Mouse (Mus musculus): ENCODE results near the gene Mical3. TPM values are rescaled to one million over a fixed set of nuclear protein-coding genes. Genes with fewer than 3 reads are reported as not detected.

Gene Mical3
- polyA plus RNA-seq, 1 experiment from 2014 or later = 28.6 TPM

DNA sequence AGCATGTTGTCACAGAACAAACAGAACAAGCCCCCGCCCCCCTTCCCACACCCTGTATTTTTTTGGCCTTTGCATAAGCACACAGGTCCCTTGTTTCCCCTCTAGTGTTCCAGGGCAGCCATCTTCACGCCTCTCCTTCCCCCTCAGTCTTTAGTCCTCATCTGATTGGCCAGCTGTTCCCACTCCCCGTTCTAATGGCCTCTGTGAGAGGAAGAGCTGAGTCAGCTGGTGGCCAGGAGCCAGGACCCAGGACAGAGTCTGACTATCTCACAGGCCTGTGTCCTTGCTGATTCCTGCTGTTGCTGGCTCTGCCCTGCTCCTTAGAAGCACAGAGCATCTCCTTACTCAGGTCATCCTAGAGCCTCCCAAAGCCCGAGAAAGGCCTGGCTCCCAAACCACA lies 13.3 kb upstream of the Mical3 start:
- no peak overlapping the region for H3K9ac ChIP-seq (replicated peaks)
- H3K36me3 ChIP-seq = no peaks in the 10 kb centered on the region
- H3K9me3 ChIP-seq = no peaks in the 10 kb centered on the region
- H3K4me1 ChIP-seq = peaks cover 4% of the 10 kb centered on the region
- H3K4me2 ChIP-seq (replicated peaks) = no peak overlapping the region
- 0 out of 2 replicates have a peak, but pooled peaks have one; percentile 13 for ATAC-seq (replicated peaks)
- no peaks in the 10 kb centered on the region for H3K27me3 ChIP-seq
- H3K27ac ChIP-seq (replicated peaks) = no peak overlapping the region
- 51% methylated on average over 4 of the region's 4 CpGs for WGBS
- H3K4me3 ChIP-seq = no peak overlapping the region

DNA sequence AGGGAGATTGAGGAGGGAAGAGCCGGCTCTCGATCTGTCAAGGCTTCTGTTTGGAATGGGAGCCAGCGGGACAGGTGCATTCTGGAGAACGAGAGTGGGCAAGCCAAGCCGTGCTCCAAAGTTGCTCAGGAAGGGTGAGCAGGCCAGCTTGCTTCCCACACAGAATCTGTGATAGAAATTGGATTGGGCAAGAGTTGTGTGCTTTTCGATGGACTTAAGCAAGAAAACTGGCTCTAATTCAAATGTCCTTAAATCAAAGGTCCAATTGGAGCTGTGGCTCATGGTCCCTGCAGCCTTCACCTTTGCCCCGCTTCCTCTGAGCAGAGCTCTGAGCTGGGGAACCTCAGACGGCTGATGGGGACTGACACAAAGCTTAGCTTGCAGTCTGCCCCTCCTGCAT lies 12.6 kb upstream of the Mical3 start:
- Histone ChIP-seq H3K4me1 (peaks cover 4% of the 10 kb centered on the region), H3K27me3 (no peaks in the 10 kb centered on the region), H3K9ac (replicated peaks) (no peak overlapping the region), H3K36me3 (no peaks in the 10 kb centered on the region), H3K27ac (replicated peaks) (no peak overlapping the region), H3K4me3 (no peak overlapping the region), H3K9me3 (no peaks in the 10 kb centered on the region), H3K4me2 (replicated peaks) (no peak overlapping the region)
- no peak for ATAC-seq (replicated peaks)
- WGBS = 85% methylated on average over 8 of the region's 8 CpGs

DNA sequence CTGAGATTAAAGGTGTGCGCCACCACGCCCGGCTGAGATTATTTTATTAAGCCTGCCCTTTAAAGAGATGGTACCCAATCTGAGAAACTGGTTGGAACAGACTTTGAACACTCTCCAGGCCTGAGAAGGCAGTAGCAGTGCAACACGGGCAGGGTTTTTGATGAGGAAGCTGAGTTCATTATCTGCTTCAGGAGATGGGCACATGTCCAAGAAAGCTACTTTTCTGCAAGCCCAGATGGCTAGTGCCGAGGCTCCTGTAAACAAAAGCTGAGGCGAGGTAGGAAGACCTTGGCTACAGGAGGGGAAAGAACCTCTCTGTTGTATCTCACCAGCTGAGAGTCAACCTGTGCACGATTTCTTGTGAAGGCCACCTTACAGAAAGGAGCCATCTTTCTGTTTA lies 11.5 kb upstream of the Mical3 start:
- 61% methylated on average over 7 of the region's 7 CpGs for WGBS
- no peak for ATAC-seq (replicated peaks)
- H3K4me3 ChIP-seq = no peak overlapping the region

DNA sequence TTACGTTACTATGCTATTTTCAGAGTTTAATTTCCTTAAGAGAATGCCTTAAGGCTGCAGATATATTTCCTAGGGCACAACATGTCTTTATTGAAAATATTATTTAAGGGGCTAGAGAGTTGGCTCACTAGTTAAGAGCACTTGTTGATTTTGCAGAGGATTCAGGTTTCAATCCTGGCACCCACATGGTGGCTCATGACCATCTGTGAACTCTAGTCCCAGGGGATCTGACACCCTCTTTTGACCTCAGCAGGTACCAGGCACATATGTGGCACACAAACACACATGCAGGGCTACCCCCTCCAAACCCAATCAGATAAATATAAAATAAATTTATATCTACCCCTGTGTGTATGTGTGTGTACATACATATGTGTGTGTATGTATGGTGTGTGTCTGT lies 8.5 kb upstream of the Mical3 start:
- WGBS = 91% methylated on average over 1 of the region's 1 CpGs
- Histone ChIP-seq H3K27me3 (no peaks in the 10 kb centered on the region), H3K4me2 (replicated peaks) (no peak overlapping the region), H3K36me3 (no peaks in the 10 kb centered on the region), H3K9me3 (no peaks in the 10 kb centered on the region), H3K9ac (replicated peaks) (no peak overlapping the region), H3K27ac (replicated peaks) (no peak overlapping the region), H3K4me1 (no peaks in the 10 kb centered on the region), H3K4me3 (no peak overlapping the region)
- ATAC-seq (replicated peaks) = no peak

More for the DNA sequence above, 11.5 kb upstream of the Mical3 start:
- Histone ChIP-seq H3K4me1 (peaks cover 4% of the 10 kb centered on the region), H3K27me3 (no peaks in the 10 kb centered on the region), H3K4me2 (replicated peaks) (no peak overlapping the region), H3K27ac (replicated peaks) (no peak overlapping the region), H3K9me3 (no peaks in the 10 kb centered on the region), H3K9ac (replicated peaks) (no peak overlapping the region), H3K36me3 (no peaks in the 10 kb centered on the region)

DNA sequence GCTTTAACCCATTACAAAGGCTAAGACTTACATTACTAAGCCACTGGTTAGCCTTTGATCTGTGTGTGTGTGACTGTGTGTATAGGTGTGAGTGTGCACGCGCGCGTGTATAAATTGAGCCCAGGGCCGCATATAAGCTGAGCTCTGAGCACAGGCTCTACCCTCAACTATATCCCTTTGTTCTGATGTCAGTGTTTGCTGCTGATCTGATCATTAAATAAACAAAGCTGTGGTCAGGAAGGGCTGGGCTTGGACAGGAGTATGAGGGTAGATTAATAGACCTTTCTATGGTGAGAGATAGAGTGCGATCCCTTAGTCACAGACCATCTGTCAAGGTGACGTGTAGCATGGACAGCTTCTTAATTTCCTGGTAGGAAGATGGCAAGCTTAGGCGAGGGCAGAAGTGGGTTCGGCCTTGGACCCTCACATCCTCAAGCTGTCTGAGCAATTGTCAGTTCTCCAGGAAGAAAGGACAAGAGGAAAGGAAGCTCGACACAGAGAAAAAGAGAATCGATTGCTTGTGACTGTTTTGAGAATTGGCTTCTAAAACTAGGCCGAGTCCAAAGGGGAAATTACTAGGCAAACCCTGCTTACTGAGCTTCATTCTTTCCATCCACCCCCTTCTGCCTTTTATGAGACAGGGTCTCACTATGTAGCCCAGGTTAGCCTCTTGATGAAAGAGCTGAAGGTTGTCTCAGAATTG lies 7.7 kb upstream of the Mical3 start:
- ATAC-seq (replicated peaks) = no peak
- H3K9ac ChIP-seq (replicated peaks) = no peak overlapping the region
- H3K4me1 ChIP-seq = no peaks in the 10 kb centered on the region
- H3K27ac ChIP-seq (replicated peaks) = no peak overlapping the region
- no peaks in the 10 kb centered on the region for H3K27me3 ChIP-seq
- no peaks in the 10 kb centered on the region for H3K9me3 ChIP-seq
- 88% methylated on average over 12 of the region's 12 CpGs for WGBS
- no peak overlapping the region for H3K4me2 ChIP-seq (replicated peaks)
- H3K4me3 ChIP-seq = no peak overlapping the region
- no peaks in the 10 kb centered on the region for H3K36me3 ChIP-seq

DNA sequence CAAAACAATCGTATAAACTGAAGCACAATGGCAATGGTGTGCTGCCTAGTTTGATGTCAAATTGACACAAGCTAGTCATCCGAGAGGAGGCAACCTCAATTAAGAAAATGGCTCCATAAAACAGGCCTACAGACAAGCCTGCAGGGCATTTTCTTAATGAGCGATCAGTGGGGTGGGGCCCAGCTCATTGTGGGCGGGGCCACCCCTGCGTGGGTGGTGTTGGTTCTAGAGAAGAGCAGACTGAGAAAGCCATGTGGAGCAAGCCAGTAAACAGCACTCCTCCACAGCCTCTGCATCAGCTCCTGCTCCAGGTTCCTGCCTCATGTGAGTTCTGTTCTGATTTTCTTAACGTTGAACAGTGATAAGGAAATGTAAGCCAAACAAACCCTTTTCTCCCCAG lies 6.4 kb upstream of the Mical3 start:
- Histone ChIP-seq H3K4me1 (no peaks in the 10 kb centered on the region), H3K9me3 (no peaks in the 10 kb centered on the region), H3K4me3 (no peak overlapping the region), H3K36me3 (no peaks in the 10 kb centered on the region), H3K4me2 (replicated peaks) (no peak overlapping the region), H3K27me3 (no peaks in the 10 kb centered on the region), H3K9ac (replicated peaks) (no peak overlapping the region), H3K27ac (replicated peaks) (no peak overlapping the region)
- WGBS = 61% methylated on average over 6 of the region's 6 CpGs
- ATAC-seq (replicated peaks) = no peak

DNA sequence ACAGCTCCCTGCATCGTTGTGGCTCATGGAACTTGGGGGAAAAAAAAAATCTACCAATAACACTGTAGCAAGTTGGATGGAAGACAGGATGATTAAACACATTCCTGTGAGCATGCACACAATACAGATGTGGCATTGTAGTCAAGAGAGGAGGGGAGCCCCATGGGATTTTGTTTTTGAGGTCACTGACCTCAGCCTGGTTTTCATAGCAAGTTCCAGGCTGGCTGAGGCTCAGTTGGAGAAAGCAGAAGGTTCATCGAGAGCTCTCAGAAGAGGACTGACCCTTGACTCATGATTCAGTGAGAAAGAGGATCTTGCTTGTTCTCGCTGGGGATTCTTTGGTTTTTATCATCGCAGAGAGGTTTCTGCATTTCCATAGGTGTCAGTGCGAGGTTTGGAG lies 4.1 kb upstream of the Mical3 start:
- Histone ChIP-seq H3K9ac (replicated peaks) (no peak overlapping the region), H3K4me2 (replicated peaks) (no peak overlapping the region), H3K36me3 (no peaks in the 10 kb centered on the region), H3K27ac (replicated peaks) (no peak overlapping the region), H3K27me3 (no peaks in the 10 kb centered on the region), H3K4me1 (peaks cover 9% of the 10 kb centered on the region), H3K9me3 (no peaks in the 10 kb centered on the region), H3K4me3 (no peak overlapping the region)
- ATAC-seq (replicated peaks) = no peak
- WGBS = 62% methylated on average over 5 of the region's 5 CpGs

DNA sequence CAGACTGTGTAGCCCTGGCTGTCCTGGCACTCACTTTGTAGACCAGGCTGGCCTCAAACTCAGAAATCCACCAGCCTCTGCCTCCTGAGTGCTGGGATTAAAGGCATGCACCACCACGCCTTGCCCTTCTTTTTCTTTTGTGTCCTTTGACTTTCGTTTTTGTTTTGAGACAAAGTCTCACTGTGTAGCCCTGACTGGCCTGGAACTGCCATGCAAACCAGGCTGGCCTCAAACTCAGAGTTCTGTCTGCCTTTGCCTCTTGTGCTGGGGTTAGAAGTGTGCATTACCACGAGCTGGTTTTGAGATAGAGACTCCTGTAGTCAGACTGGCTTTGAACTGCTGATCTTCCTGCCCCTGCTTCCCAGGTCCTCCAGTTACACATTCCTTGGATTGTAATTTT lies 3.5 kb upstream of the Mical3 start:
- no peak for ATAC-seq (replicated peaks)
- Histone ChIP-seq H3K9ac (replicated peaks) (no peak overlapping the region), H3K4me3 (no peak overlapping the region), H3K4me2 (replicated peaks) (no peak overlapping the region), H3K4me1 (peaks cover 14% of the 10 kb centered on the region), H3K9me3 (no peaks in the 10 kb centered on the region), H3K27me3 (no peaks in the 10 kb centered on the region), H3K36me3 (no peaks in the 10 kb centered on the region), H3K27ac (replicated peaks) (no peak overlapping the region)
- 13% methylated on average over 3 of the region's 3 CpGs for WGBS

DNA sequence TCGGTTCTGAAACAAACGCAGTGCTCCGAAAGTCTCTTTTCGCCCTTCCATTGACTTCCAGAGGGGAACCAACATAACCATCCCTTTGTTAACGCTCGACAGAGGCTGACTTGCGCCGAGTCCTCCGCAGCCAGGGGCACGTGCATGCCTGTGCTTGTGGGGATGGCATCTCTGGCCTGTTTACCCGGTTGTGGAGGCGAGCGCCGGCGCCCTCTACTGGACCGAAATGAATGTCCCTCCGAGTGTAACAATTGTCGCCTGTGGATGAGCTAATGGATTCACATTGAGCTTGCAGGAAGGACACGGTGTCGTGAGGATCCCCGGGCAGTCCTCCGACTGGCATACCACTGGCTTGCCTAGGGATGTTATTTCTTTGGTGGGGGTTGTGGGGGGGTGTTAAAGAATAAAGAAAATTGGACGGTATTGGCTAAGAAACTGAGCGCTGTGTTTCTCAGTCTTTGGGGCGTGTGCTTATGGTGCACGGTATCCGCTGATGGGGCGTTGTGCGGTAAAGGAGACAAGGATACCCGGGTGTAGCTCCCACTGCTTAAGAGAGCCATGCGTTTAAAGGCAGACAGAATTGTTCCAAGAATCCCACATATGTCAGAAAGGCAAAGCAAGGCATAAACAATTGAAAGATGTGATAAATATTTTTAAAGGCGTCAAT lies 627 bp downstream of the Mical3 start:
- Histone ChIP-seq H3K27me3 (no peaks in the 10 kb centered on the region), H3K4me3 (peak overlapping the region; percentile 63), H3K9me3 (no peaks in the 10 kb centered on the region), H3K27ac (replicated peaks) (peak overlapping the region; percentile 95), H3K36me3 (no peaks in the 10 kb centered on the region), H3K4me1 (peaks cover 32% of the 10 kb centered on the region), H3K9ac (replicated peaks) (peak overlapping the region; percentile 79), H3K4me2 (replicated peaks) (peak overlapping the region; percentile 70)
- ATAC-seq (replicated peaks) = peak; percentile 93
- WGBS = under 1% methylated on average over 32 of the region's 32 CpGs

DNA sequence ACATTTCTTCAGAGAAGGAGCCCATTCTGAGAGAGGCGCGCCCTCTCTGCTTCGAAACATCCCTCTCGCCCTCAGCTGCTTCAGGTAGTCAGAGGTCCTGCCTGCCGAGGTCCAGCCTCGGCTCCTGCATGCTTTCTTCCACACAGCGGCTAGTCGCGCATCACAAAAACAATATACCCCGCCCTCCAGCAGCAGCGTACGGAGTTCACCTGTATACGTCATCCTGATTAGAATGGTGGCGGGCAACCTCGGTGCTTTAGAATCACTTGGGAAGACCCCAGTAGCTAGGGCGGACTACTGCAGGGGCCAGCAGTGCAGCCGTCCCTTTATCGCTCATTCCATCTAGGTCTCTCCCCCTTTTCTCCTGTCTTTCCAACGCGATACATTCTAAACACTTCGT lies 1.3 kb downstream of the Mical3 start:
- WGBS = 6% methylated on average over 21 of the region's 21 CpGs
- peak overlapping the region; percentile 95 for H3K27ac ChIP-seq (replicated peaks)
- H3K27me3 ChIP-seq = no peaks in the 10 kb centered on the region
- H3K36me3 ChIP-seq = no peaks in the 10 kb centered on the region
- peak; percentile 53 for ATAC-seq (replicated peaks)
- H3K4me2 ChIP-seq (replicated peaks) = peak overlapping the region; percentile 70
- H3K9me3 ChIP-seq = no peaks in the 10 kb centered on the region
- H3K4me3 ChIP-seq = peak overlapping the region; percentile 63
- H3K4me1 ChIP-seq = peaks cover 32% of the 10 kb centered on the region
- H3K9ac ChIP-seq (replicated peaks) = peak overlapping the region; percentile 79

DNA sequence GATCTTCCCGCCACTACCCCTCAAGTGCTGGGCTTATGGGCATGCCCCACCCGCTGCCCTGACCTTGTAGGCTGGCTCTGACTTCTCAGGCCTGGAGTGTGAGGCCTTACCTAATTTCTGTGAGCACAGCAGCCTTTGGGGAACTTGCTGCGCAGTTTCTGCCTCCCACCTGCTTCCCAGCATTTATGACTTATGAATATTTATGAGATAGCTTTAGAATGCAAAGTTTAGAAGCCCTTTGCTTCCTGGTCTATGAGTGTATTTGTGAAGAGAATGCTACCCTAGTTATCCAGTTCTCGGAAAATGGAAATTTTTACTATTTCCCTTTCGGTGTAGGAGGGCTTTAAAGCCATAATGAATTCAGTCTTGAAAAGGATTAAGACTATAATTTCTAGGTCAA lies 2.1 kb downstream of the Mical3 start:
- 66% methylated on average over 5 of the region's 5 CpGs for WGBS
- ATAC-seq (replicated peaks) = no peak
- Histone ChIP-seq H3K36me3 (no peaks in the 10 kb centered on the region), H3K27me3 (no peaks in the 10 kb centered on the region), H3K9me3 (no peaks in the 10 kb centered on the region), H3K4me2 (replicated peaks) (peak overlapping the region; percentile 70), H3K4me1 (peaks cover 32% of the 10 kb centered on the region), H3K4me3 (peak overlapping the region; percentile 63), H3K9ac (replicated peaks) (no peak overlapping the region), H3K27ac (replicated peaks) (peak overlapping the region; percentile 95; the same call in 1 of the 2 replicates)

DNA sequence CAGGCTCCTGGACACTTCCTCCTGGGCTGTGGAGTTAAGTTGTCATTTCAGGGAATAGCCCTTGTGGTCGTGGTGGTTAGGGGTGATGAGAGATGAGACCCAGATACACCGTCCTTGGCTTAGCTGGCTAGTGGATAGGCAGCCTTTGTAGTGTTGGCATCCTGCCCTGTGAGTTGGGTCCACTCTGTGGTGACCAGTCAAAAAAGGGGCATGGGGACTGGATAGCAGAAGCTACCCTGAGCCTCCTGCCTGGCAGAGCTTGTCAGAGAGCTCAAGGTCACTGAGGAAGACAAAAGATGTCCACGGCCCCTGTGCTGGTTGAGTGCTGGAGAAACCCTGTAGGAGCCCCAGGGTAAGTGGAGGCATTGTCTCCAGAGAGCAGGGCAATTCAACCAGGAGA lies 3.1 kb downstream of the Mical3 start:
- H3K4me3 ChIP-seq = no peak overlapping the region
- no peaks in the 10 kb centered on the region for H3K27me3 ChIP-seq
- H3K4me2 ChIP-seq (replicated peaks) = no peak overlapping the region
- H3K9ac ChIP-seq (replicated peaks) = no peak overlapping the region
- H3K4me1 ChIP-seq = peaks cover 32% of the 10 kb centered on the region
- no peak for ATAC-seq (replicated peaks)
- no peaks in the 10 kb centered on the region for H3K9me3 ChIP-seq
- 59% methylated on average over 3 of the region's 3 CpGs for WGBS
- no peaks in the 10 kb centered on the region for H3K36me3 ChIP-seq
- no peak overlapping the region for H3K27ac ChIP-seq (replicated peaks)

DNA sequence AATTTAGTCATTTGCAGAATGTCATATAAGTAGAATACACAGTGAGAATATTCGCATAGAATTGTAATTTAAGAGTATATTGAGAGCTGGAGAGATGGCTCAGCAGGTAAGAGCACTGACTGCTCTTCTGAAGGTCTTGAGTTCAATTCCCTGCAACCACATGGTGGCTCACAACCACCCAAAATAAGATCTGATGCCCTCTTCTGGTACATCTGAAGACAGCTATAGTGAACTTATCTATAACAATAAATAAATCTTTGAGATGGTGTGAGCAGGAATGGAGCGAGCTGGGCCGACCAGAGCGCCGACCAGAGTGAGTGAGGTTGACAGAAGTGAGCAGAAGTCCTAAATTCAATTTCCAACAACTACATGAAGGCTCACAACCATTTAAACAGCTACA lies 4.6 kb downstream of the Mical3 start:
- Histone ChIP-seq H3K9me3 (no peaks in the 10 kb centered on the region), H3K27ac (replicated peaks) (no peak overlapping the region), H3K27me3 (no peaks in the 10 kb centered on the region), H3K4me3 (no peak overlapping the region), H3K36me3 (no peaks in the 10 kb centered on the region), H3K4me1 (peaks cover 30% of the 10 kb centered on the region), H3K9ac (replicated peaks) (no peak overlapping the region), H3K4me2 (replicated peaks) (no peak overlapping the region)
- WGBS = 87% methylated on average over 5 of the region's 5 CpGs
- ATAC-seq (replicated peaks) = no peak

Data from forebrain, embryonic 15.5 days (tissue).